Mouse (Mus musculus): ENCODE data around the gene Chdh. TPM values are rescaled to one million over a fixed set of nuclear protein-coding genes. Genes with fewer than 3 reads are reported as not detected.

Gene Chdh
- polyA plus RNA-seq, 1 experiment, result 1.3 TPM

DNA sequence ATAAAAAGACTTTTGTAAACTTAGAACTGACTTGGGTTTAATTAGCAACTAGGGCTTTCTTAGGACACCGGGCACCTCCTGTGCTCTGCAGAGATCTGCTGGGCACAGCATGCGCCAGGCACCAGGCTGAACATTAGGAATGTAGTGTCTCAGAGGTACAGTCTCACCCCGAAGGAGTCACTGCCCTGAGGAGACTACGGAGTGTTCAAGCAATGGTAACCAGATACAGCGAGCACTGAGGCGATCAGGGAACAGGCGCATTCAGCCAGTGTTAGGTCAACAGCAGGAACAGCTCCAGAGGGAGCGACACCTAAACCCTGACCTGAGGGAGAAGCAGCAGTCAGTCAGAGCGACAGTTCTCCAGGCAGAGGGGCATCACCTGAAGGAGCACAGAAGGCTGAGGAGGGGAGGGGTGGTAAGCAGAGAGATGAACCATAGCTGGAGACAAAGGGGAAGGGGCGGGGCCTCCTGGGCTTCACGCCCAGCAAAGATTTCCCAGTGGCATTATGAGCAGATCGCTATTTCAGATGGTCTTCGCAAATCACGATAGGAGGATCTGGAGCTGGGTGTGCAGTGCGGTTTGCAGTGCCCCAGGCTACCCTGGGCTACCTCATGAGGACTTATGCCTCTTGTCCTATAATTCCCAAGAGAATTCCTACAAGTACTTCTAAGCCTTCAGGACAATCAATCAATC, 69.4 kb downstream of the Chdh start:
- H3K4me3 ChIP-seq (ENCODE audit: low read depth, low read length), result no peak overlapping the region
- no peak overlapping the region for H3K9ac ChIP-seq (ENCODE audit: low read depth, poor library complexity, severe bottlenecking)
- no peaks in the 10 kb centered on the region for H3K36me3 ChIP-seq (ENCODE audit: control insufficient read depth, insufficient read depth, low read length, poor library complexity, severe bottlenecking)
- no peak overlapping the region for H3K27ac ChIP-seq (ENCODE audit: insufficient read depth, low read length)
- no peaks in the 10 kb centered on the region for H3K4me1 ChIP-seq (ENCODE audit: control insufficient read depth, insufficient read depth, low read length)
- no peak for TF ChIP-seq POLR2A (IDR thresholded peaks at IDR 0.05; ENCODE audit: insufficient read depth, low read length)
- no peak for TF ChIP-seq CTCF (IDR thresholded peaks at IDR 0.05; ENCODE audit: low read depth, low read length)
- no peak for TF ChIP-seq EP300 (IDR thresholded peaks at IDR 0.05; ENCODE audit: insufficient read depth, low read depth, low read length)
- H3K27me3 ChIP-seq (ENCODE audit: control insufficient read depth, insufficient read depth, low read length, poor library complexity, severe bottlenecking), result no peaks in the 10 kb centered on the region
- H3K9me3 ChIP-seq (replicated peaks; ENCODE audit: control insufficient read depth, insufficient read depth, low read length, poor library complexity, severe bottlenecking), result peaks cover 4% of the 10 kb centered on the region; the same call in 1 of the 2 replicates

DNA sequence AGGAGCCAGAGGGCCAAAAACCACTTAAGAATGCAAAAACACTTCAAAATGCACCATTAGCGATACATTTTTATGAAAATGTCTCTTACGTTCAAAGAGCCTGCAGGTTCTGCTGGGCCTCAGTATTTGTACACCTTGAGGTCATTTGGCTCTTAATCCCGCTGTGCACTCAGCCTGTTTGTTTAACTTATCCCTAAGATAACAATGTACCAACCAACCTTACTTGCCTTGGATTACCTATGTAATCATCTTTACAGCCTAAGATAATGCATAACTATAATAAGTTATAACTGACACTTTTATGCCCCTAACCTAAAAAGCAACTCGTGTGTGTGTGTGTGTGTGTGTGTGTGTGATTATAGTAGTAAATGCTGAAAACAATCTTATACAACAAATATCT, 70.9 kb downstream of the Chdh start:
- H3K27me3 ChIP-seq (ENCODE audit: control insufficient read depth, insufficient read depth, low read length, poor library complexity, severe bottlenecking), result no peaks in the 10 kb centered on the region
- H3K9me3 ChIP-seq (replicated peaks; ENCODE audit: control insufficient read depth, insufficient read depth, low read length, poor library complexity, severe bottlenecking), result peaks cover 4% of the 10 kb centered on the region; the same call in 1 of the 2 replicates
- no peaks in the 10 kb centered on the region for H3K36me3 ChIP-seq (ENCODE audit: control insufficient read depth, insufficient read depth, low read length, poor library complexity, severe bottlenecking)
- TF ChIP-seq POLR2A (IDR thresholded peaks at IDR 0.05; ENCODE audit: insufficient read depth, low read length) (no peak), CTCF (IDR thresholded peaks at IDR 0.05; ENCODE audit: low read depth, low read length) (no peak), EP300 (IDR thresholded peaks at IDR 0.05; ENCODE audit: insufficient read depth, low read depth, low read length) (no peak)
- no peak overlapping the region for H3K27ac ChIP-seq (ENCODE audit: insufficient read depth, low read length)
- no peak overlapping the region for H3K4me3 ChIP-seq (ENCODE audit: low read depth, low read length)
- no peaks in the 10 kb centered on the region for H3K4me1 ChIP-seq (ENCODE audit: control insufficient read depth, insufficient read depth, low read length)
- H3K9ac ChIP-seq (ENCODE audit: low read depth, poor library complexity, severe bottlenecking), result no peak overlapping the region

Other genes starting within 250 kb of the Chdh start
- 39.9 and 50.8 TPM in 2 replicates for gene Selenok, start 40.7 kb upstream of the Chdh start, polyA plus RNA-seq (2011; ENCODE audit: insufficient read depth, insufficient read length, low read depth, missing spikeins)
- 49.4 and 54.7 TPM in 2 replicates for gene Actr8, start 30.7 kb upstream of the Chdh start, polyA plus RNA-seq (2011; ENCODE audit: insufficient read depth, insufficient read length, low read depth, missing spikeins)
- gene Il17rb, start 127 bp upstream of the Chdh start, polyA plus RNA-seq (2011; ENCODE audit: insufficient read depth, insufficient read length, low read depth, missing spikeins), result 0.43 TPM in 1 of 2 replicates, not detected in the other

Data from ES-Bruce4 (cell line).